Mouse (Mus musculus): ENCODE data around the gene Fat1. TPM values are rescaled to one million over a fixed set of nuclear protein-coding genes. Genes with fewer than 3 reads are reported as not detected.

Gene Fat1
- polyA plus RNA-seq, 1 experiment from 2014 or later, result 39.7 TPM

DNA sequence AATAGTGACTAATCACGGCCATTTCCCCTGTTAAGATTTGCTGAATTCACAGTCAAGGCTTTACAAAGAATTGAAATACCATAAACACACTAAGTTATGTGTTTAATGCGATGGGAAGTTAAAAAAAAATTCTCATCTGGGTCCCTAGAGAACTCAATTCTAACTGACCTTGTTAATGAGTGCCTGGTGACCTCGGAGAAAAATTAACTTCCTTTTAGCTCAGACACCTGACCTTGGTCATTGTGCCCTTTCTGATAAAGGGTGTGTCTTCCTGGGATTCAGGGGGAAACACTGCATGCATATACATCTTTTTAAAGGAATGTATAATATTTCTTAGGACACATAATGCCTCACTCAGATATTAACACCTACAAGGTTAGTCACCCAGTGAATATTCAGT is 68.8 kb downstream of the Fat1 start:
- Histone ChIP-seq H3K9me3 (ENCODE audit: control insufficient read depth, low read length) (no peaks in the 10 kb centered on the region), H3K27ac (ENCODE audit: low read depth, low read length) (no peak overlapping the region), H3K4me1 (ENCODE audit: control insufficient read depth, insufficient read depth, low read length) (peaks cover 29% of the 10 kb centered on the region), H3K36me3 (ENCODE audit: control insufficient read depth, insufficient read depth, low read length) (peaks cover 8% of the 10 kb centered on the region), H3K4me3 (ENCODE audit: low read length) (no peak overlapping the region), H3K9ac (ENCODE audit: low read depth, low read length) (no peak overlapping the region), H3K27me3 (ENCODE audit: control insufficient read depth, insufficient read depth, low read length) (no peaks in the 10 kb centered on the region), H3K4me2 (replicated peaks; ENCODE audit: low read depth, low read length) (no peak overlapping the region)
- ATAC-seq (ENCODE audit: low FRiP score, low TSS enrichment), result no peak
- 63% methylated on average over 3 of the region's 3 CpGs for WGBS

DNA sequence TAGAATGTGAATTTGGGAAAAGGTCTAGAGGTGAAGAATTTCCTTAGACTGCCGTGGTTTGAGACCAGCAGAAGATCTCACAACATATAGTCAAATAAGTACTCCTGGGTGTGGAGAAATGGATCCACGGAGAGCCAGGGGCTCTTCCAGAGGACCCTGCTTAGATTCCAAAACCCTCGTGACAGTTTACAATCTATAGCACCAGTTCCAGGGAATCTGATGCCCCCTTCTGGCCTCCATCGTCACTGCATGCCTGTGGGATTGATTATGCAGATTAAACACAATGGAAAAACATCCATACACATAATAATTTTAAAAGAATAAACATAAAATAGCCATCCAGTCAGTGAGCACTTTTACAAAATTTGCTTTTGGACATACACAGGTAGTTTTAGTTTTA is 75.4 kb downstream of the Fat1 start:
- Histone ChIP-seq H3K4me1 (ENCODE audit: control insufficient read depth, insufficient read depth, low read length) (peaks cover 7% of the 10 kb centered on the region), H3K36me3 (ENCODE audit: control insufficient read depth, insufficient read depth, low read length) (peaks cover 65% of the 10 kb centered on the region), H3K9me3 (ENCODE audit: control insufficient read depth, low read length) (no peaks in the 10 kb centered on the region), H3K4me3 (ENCODE audit: low read length) (no peak overlapping the region), H3K4me2 (replicated peaks; ENCODE audit: low read depth, low read length) (no peak overlapping the region), H3K27ac (ENCODE audit: low read depth, low read length) (no peak overlapping the region), H3K9ac (ENCODE audit: low read depth, low read length) (no peak overlapping the region), H3K27me3 (ENCODE audit: control insufficient read depth, insufficient read depth, low read length) (no peaks in the 10 kb centered on the region)
- no peak for ATAC-seq (ENCODE audit: low FRiP score, low TSS enrichment)
- WGBS, result 42% methylated on average over 4 of the region's 4 CpGs

DNA sequence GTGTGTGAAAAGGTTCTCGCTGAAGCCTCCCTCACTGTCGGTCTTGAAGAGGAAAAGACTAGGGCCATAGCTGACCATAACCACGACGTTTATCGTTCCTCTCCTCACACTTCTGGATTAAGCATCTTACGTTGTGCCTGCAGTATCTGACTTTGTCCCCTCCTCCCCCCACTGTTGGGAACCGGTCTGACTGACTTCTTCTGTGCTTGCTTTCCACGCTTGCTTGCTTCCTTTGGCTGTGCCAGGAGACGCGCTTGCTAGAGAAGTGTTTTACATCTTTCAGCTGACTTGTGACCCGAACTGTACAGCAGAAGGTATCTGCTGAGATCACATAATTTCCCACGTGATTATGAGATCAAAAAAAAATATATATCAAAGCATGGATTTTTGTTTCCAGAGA is 76.5 kb downstream of the Fat1 start:
- Histone ChIP-seq H3K4me1 (ENCODE audit: control insufficient read depth, insufficient read depth, low read length) (peaks cover 7% of the 10 kb centered on the region), H3K4me3 (ENCODE audit: low read length) (no peak overlapping the region), H3K27me3 (ENCODE audit: control insufficient read depth, insufficient read depth, low read length) (no peaks in the 10 kb centered on the region), H3K9me3 (ENCODE audit: control insufficient read depth, low read length) (no peaks in the 10 kb centered on the region), H3K36me3 (ENCODE audit: control insufficient read depth, insufficient read depth, low read length) (peaks cover 65% of the 10 kb centered on the region), H3K4me2 (replicated peaks; ENCODE audit: low read depth, low read length) (no peak overlapping the region), H3K9ac (ENCODE audit: low read depth, low read length) (no peak overlapping the region), H3K27ac (ENCODE audit: low read depth, low read length) (no peak overlapping the region)
- 62% methylated on average over 12 of the region's 12 CpGs for WGBS
- peak; percentile 78 for ATAC-seq (ENCODE audit: low FRiP score, low TSS enrichment)

DNA sequence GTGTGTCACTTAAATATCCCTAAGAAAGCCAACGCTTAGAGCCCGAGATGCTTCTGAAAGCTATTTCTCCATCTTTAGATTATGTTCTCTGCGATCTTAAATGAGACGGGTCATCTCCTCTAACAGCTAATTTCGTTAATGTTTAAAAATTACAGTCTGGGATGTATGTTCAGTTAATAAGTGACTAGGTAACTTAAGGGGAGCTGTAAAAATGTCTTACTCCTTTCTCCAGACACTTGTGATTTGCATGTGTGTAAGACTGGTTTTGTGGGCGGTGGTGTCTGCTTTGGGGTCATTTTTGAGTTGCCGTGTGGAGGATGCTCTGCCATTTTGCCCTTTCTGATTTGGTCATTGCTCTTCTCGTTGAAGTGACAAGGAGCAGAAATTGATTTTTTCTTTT is 78.6 kb downstream of the Fat1 start:
- Histone ChIP-seq H3K27ac (ENCODE audit: low read depth, low read length) (no peak overlapping the region), H3K9ac (ENCODE audit: low read depth, low read length) (no peak overlapping the region), H3K4me1 (ENCODE audit: control insufficient read depth, insufficient read depth, low read length) (peaks cover 7% of the 10 kb centered on the region), H3K36me3 (ENCODE audit: control insufficient read depth, insufficient read depth, low read length) (peaks cover 74% of the 10 kb centered on the region), H3K27me3 (ENCODE audit: control insufficient read depth, insufficient read depth, low read length) (no peaks in the 10 kb centered on the region), H3K4me2 (replicated peaks; ENCODE audit: low read depth, low read length) (no peak overlapping the region), H3K4me3 (ENCODE audit: low read length) (no peak overlapping the region), H3K9me3 (ENCODE audit: control insufficient read depth, low read length) (no peaks in the 10 kb centered on the region)
- WGBS, result 66% methylated on average over 8 of the region's 8 CpGs
- ATAC-seq (ENCODE audit: low FRiP score, low TSS enrichment), result no peak

DNA sequence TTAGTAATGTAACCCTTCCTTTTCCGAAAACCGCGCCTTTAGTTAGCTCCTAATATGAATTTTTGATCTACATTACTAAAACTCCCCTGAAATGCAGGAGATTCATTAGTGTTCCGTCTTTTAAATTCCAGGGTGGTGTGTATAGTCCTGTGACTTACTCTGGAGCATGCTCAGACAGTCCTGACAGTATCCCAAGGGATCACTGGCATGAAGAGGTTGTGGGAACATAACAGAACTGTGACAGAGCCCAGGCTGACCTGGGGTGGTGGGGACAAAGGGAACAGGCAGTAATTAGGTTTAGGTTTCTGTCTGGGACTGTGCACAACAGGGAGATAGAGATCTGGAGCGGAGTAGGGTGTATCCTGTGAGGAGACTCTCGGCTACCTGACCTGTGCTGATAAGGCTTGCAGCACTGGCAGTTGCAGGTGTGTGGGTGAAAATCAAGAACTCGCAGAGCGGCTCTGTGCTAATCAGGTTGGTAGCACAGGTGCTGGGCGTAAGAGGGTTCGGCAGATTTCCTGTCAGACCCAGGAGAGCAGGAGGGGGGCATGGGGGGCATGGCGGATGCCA is 79.3 kb downstream of the Fat1 start:
- H3K9ac ChIP-seq (ENCODE audit: low read depth, low read length), result no peak overlapping the region
- no peak overlapping the region for H3K27ac ChIP-seq (ENCODE audit: low read depth, low read length)
- H3K4me1 ChIP-seq (ENCODE audit: control insufficient read depth, insufficient read depth, low read length), result peaks cover 7% of the 10 kb centered on the region
- H3K4me3 ChIP-seq (ENCODE audit: low read length), result no peak overlapping the region
- WGBS, result 81% methylated on average over 11 of the region's 11 CpGs
- H3K9me3 ChIP-seq (ENCODE audit: control insufficient read depth, low read length), result no peaks in the 10 kb centered on the region
- no peak overlapping the region for H3K4me2 ChIP-seq (replicated peaks; ENCODE audit: low read depth, low read length)
- H3K27me3 ChIP-seq (ENCODE audit: control insufficient read depth, insufficient read depth, low read length), result no peaks in the 10 kb centered on the region
- peaks cover 77% of the 10 kb centered on the region for H3K36me3 ChIP-seq (ENCODE audit: control insufficient read depth, insufficient read depth, low read length)
- ATAC-seq (ENCODE audit: low FRiP score, low TSS enrichment), result no peak

DNA sequence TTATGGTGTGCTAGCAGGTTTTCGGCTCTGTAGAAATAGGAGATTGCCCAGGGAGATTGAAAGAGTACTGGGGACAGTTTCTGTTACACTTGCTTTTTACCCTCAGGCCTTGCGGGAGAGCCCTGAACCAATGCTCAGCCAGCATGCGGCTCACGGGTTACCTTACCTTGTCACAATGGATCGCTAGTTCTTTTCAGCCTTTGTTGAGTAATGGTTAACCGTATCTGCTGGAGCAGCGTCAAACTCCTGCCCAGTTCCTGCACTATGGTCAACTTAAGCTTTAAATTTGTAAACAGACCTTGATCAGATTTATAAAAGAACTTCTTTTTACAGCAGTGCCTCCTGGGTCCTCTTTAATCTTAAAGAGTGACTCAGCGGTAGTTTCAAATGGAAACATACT is 80.6 kb downstream of the Fat1 start:
- no peak for ATAC-seq (ENCODE audit: low FRiP score, low TSS enrichment)
- no peak overlapping the region for H3K9ac ChIP-seq (ENCODE audit: low read depth, low read length)
- H3K27ac ChIP-seq (ENCODE audit: low read depth, low read length), result no peak overlapping the region
- H3K4me1 ChIP-seq (ENCODE audit: control insufficient read depth, insufficient read depth, low read length), result peaks cover 7% of the 10 kb centered on the region
- no peaks in the 10 kb centered on the region for H3K9me3 ChIP-seq (ENCODE audit: control insufficient read depth, low read length)
- H3K4me3 ChIP-seq (ENCODE audit: low read length), result no peak overlapping the region
- peaks cover 73% of the 10 kb centered on the region for H3K36me3 ChIP-seq (ENCODE audit: control insufficient read depth, insufficient read depth, low read length)
- WGBS, result 73% methylated on average over 8 of the region's 8 CpGs
- H3K4me2 ChIP-seq (replicated peaks; ENCODE audit: low read depth, low read length), result no peak overlapping the region
- no peaks in the 10 kb centered on the region for H3K27me3 ChIP-seq (ENCODE audit: control insufficient read depth, insufficient read depth, low read length)

DNA sequence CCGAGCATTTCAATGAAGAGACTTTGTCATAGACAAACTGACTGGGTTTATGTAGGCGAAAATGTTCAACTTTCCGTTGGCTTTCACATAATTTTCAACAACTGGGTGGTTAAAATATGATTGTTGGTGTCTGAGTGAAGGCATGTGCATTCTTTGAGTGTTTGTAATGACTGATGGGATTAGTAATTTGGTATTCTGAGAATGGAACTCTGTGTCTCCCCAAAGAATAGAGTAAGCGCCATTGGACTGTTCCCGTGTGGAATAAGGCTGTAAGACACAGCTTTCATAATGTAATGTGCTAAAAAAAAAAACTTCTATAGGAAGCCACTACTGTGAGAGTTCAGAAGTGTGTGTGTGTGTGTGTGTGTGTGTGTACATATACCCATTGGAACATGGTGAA is 84.0 kb downstream of the Fat1 start:
- no peak for ATAC-seq (ENCODE audit: low FRiP score, low TSS enrichment)
- no peak overlapping the region for H3K9ac ChIP-seq (ENCODE audit: low read depth, low read length)
- WGBS, result 91% methylated on average over 5 of the region's 5 CpGs
- peaks cover 7% of the 10 kb centered on the region for H3K4me1 ChIP-seq (ENCODE audit: control insufficient read depth, insufficient read depth, low read length)
- H3K9me3 ChIP-seq (ENCODE audit: control insufficient read depth, low read length), result peaks cover 10% of the 10 kb centered on the region
- H3K36me3 ChIP-seq (ENCODE audit: control insufficient read depth, insufficient read depth, low read length), result peaks cover 63% of the 10 kb centered on the region
- H3K4me2 ChIP-seq (replicated peaks; ENCODE audit: low read depth, low read length), result no peak overlapping the region
- no peak overlapping the region for H3K27ac ChIP-seq (ENCODE audit: low read depth, low read length)
- H3K27me3 ChIP-seq (ENCODE audit: control insufficient read depth, insufficient read depth, low read length), result no peaks in the 10 kb centered on the region
- H3K4me3 ChIP-seq (ENCODE audit: low read length), result no peak overlapping the region

DNA sequence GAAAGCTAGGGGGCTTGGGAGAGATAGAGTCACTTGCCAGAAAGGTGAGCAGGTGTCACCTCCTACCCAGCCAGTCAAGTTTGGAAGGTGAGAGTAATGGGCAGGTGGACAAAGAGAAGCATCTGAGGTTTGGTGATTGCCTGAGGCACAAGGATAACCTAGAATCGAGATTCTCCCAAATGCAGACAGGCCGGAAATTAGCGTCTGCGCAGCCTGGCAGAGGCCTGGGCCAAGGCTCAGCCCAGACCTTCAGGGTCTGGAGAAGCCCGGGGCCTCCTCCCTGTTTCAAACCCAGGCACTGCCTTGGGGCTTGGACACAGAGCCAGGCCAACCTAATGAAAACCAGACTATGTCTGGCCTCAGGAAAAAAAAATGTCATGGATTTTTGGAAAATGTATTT is 85.9 kb downstream of the Fat1 start:
- no peak overlapping the region for H3K27ac ChIP-seq (ENCODE audit: low read depth, low read length)
- no peaks in the 10 kb centered on the region for H3K4me1 ChIP-seq (ENCODE audit: control insufficient read depth, insufficient read depth, low read length)
- WGBS, result 89% methylated on average over 5 of the region's 5 CpGs
- H3K4me2 ChIP-seq (replicated peaks; ENCODE audit: low read depth, low read length), result no peak overlapping the region
- peaks cover 23% of the 10 kb centered on the region for H3K9me3 ChIP-seq (ENCODE audit: control insufficient read depth, low read length)
- no peak for ATAC-seq (ENCODE audit: low FRiP score, low TSS enrichment)
- peaks cover 70% of the 10 kb centered on the region for H3K36me3 ChIP-seq (ENCODE audit: control insufficient read depth, insufficient read depth, low read length)
- no peak overlapping the region for H3K4me3 ChIP-seq (ENCODE audit: low read length)
- H3K27me3 ChIP-seq (ENCODE audit: control insufficient read depth, insufficient read depth, low read length), result no peaks in the 10 kb centered on the region
- H3K9ac ChIP-seq (ENCODE audit: low read depth, low read length), result no peak overlapping the region

DNA sequence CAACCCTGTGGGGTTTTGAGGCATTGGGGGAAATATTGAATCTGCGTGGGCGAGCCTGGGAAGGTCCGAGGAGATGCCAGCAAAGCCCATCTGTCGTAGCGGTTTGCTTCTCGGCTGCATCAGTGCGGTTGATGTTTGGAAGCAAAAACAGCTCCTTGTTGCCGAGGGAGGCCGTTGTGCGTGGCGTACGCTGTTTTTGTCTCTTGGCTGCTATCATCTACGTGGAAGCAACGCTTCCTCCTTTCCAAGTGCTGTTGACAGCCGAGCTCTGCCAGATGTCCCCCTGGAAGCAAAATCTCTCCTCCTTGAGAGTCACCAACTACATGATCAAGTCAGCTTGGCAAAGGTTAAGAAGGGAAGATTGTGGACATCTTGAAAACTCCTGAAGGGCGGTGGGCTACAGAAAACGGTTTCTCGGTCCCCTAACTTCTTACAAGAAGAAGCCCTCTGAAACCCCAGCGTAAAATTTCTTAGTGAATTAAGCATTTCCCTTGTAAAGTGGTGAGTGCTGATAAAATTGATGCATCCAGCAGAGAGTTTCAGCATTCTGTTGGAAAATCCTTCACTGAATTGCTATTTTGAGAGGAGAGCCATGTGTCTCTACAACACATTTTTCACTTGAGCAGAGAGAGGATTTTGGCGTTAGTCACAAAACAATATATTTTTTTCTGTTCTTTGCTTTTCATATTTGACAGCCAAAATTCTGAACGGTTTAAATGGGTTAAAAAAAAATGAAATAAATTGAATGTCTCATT is 86.8 kb downstream of the Fat1 start:
- Histone ChIP-seq H3K4me2 (replicated peaks; ENCODE audit: low read depth, low read length) (no peak overlapping the region), H3K4me3 (ENCODE audit: low read length) (no peak overlapping the region), H3K4me1 (ENCODE audit: control insufficient read depth, insufficient read depth, low read length) (no peaks in the 10 kb centered on the region), H3K36me3 (ENCODE audit: control insufficient read depth, insufficient read depth, low read length) (peaks cover 78% of the 10 kb centered on the region), H3K27me3 (ENCODE audit: control insufficient read depth, insufficient read depth, low read length) (no peaks in the 10 kb centered on the region), H3K9me3 (ENCODE audit: control insufficient read depth, low read length) (peaks cover 25% of the 10 kb centered on the region), H3K27ac (ENCODE audit: low read depth, low read length) (no peak overlapping the region), H3K9ac (ENCODE audit: low read depth, low read length) (no peak overlapping the region)
- no peak for ATAC-seq (ENCODE audit: low FRiP score, low TSS enrichment)
- 91% methylated on average over 21 of the region's 21 CpGs for WGBS
